Mouse (Mus musculus): ENCODE results near the gene Defb25.
"Not testable (repeated sequence)": the region's sequence is repeated elsewhere in the genome, so short reads cannot be mapped to it uniquely, and the experiment has no call there.

Gene Defb25

DNA sequence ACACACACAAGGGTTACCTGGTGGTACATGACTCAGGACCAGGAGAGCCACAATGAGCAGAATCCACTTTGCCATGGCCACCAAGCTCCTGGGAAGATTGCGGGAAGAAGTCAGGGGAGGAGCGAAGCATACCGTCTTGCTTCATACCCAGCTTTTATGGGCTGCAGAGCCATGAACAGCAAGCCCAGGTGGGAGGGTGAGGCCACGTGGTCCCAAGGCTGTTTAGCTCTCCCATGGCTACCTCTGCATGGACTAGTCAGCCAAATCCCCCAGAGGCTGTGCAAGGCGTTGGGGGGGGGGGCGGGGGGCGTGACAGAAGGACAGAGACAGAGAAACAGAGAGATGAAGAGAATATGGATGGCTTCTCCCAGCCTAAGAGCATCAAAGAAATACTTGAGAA is at the start of gene Defb25:
Gene Defb25, minus strand, starts transcription at position 101 of the 400 bp plus-strand sequence.
- no peak for DNase-seq (ENCODE audit: low spot score)

DNA sequence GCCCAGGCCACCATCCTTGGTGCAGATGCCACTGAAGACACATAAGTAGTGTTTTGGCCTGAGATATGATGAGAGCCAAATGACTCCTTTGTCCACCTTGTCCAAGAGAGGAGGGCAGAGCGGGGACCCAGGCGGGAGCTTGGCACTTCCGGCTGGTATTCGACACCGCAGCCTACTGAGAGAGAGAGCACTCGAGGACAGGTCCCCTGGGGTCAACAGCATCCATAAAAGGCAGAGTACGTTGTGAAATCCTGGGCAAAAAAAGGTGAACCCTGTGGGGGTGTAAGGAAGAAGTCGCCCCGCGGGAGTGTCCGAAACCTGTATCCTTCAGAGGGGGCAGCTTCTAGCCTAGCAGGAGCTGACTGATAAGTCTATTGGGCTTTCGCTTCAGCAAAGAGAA is 49.3 kb upstream of the Defb25 start:
- no peak for DNase-seq (ENCODE audit: low spot score)

DNA sequence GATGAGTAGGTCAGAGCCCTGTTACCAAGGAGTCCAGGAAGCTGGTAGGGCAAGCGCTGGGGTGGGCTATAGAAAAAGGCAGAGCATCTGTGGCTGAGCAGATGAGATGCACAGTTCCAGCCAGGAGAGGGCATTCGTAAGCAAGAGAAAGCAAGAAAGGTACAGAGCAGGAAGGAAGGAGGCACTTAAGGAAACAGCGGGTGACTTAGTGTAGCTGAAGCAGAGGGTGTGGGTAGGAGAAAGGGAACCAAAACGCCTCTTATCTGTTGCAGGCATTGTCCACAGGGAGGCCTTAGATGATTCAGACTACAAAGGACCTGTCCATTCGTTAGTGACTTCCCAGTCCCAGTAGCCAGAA is 48.8 kb upstream of the Defb25 start:
- DNase-seq (ENCODE audit: low spot score): peak; percentile 71

DNA sequence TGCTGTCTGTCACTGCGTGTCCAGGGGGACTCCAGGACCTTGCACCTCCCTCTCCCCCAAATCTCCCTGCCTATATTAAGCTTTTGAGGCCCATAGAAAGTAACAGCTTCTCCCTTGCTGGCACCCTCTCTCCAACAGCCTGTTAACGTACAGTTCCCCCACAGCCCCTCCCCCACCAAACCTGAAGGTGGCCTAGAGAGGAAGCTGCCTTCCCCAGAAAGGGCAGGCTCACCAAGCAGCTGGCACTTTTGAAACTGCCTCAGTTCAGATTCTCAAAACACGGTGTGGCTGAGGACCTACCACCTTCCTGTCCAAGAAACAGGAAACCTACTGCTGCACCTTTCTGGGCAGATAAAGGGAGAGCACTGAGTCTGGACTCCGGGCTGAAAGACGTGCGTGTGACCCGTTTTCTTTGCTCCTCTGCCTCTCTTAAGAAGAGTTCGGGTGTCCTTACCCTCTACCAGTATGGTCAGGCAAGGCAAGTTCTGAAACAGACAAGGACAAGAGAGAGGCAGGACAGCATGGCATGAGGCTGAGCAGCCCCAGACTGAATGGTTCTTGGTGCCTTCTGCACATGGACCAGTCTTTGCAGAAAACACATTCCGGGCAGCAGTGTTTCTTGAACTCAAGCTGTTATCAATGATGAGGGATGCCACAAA is 48.3 kb upstream of the Defb25 start:
- DNase-seq (ENCODE audit: low spot score): peak; percentile 60

DNA sequence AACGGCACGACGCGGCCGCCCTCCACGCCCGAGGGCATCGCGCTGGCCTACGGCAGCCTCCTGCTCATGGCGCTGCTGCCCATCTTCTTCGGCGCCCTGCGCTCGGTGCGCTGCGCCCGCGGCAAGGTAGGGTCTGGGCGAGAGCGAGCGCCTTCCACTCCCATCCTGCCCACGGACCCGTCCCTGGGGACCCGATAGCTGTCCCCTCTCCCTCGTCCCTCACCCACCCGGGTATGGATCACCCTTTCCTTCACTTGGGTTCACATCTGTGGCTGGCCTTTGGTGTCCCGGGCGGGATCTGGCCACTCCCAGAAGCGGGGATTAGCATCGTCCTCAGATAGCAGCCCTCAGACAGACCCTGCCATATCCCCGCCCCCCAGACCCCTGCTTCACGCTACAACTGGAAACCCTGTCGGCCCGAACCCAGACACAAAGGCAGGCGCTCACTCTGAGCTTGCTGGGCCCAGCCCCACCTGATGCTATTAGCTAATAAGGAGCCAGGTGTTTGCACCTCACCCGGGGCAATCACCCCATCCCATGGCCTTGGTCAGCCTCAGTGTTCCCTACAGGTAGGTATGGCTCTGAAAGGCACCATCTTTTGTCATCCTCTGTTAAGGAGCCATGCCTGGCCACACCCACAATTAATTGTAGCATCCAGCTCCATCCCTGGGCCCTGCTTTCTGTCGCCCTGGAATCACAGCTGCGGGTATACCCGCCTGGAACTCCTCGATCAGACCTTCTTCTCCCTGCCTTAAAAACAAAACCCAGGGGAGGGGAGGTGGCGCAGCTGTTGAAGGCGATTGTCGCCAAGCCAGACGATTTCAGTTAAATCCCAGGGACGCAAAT is 47.0 kb upstream of the Defb25 start:
- DNase-seq (ENCODE audit: low spot score): no peak

DNA sequence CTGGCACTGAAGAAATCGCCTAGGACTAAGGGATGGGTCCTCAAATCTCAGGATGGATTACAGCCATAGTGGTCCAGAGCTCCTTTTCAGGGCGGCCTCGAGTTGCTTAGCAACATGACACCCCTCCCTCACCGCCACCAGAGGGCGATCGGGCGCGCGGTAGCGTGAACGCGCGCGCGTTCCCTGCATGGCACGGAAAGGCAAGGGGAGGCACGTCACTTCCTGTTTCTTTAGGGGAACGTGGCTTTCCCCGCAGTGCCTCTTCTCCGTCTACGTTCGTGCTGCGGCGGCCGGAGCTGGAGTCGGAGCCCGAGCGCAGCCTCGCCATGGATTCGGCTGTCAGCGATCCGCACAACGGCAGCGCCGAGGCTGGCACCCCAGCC is 46.4 kb upstream of the Defb25 start, which contains the start of gene H13:
Gene H13, plus strand, starts transcription at position 206 of the 383 bp plus-strand sequence.
- peak; percentile 95 for DNase-seq (ENCODE audit: low spot score)

DNA sequence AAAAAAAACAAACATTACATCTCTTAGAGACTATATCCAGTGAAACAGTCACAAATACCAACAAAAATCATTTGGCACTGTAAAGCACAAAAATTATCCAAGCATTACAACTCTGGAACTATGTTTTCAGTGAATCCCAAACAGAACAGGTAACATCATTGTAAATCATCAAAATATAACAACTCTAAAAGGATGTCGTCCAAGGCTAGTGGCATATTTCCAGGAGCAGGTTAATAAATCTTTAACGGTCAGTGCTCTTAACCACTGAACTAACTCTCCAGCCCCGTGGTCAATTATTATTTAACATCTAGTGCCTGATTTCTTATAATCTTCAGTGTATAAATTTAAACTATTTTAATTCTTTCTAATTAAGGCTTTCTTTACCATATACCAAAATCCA is 43.3 kb upstream of the Defb25 start:
- DNase-seq (ENCODE audit: low spot score): not testable (repeated sequence)

DNA sequence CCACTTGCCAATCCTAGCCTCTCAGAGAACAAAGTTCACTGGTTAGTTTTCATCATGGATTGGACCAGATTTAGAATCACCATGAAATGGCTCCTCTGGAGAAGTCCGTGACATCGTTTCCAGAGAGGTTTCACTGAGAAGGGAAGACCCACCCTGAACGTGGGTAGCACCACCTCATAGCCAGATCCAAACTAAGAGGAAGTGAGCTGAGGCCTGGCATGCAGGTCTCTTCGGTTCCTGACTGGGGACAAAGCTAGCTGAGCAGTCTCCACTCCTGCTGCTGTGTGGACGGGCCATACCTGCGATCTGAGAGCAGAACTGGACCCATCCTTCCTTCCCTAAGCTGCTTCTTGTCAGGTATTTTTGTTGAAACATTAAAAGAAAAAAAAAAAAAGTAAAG is 38.3 kb upstream of the Defb25 start:
- no peak for DNase-seq (ENCODE audit: low spot score)

DNA sequence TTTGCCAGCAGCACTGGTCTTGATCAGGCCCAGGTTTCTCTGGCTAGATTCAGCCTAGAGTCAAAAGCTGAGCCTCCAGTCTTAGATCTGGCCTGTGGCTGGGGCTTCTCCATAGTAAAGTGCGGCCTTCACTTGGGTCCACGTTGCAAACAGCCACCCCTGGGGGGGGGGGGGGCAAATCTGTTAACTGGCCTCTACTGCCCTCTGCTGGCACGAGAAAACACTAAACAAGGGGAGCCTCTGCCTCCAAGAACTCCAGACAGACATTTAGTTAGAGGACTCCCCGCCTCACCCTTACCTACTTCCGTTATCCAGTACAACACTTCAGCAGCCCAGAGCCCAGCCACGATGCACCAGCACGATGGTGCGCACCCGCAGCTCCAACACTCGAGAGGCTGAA is 34.5 kb upstream of the Defb25 start:
- DNase-seq (ENCODE audit: low spot score): no peak

DNA sequence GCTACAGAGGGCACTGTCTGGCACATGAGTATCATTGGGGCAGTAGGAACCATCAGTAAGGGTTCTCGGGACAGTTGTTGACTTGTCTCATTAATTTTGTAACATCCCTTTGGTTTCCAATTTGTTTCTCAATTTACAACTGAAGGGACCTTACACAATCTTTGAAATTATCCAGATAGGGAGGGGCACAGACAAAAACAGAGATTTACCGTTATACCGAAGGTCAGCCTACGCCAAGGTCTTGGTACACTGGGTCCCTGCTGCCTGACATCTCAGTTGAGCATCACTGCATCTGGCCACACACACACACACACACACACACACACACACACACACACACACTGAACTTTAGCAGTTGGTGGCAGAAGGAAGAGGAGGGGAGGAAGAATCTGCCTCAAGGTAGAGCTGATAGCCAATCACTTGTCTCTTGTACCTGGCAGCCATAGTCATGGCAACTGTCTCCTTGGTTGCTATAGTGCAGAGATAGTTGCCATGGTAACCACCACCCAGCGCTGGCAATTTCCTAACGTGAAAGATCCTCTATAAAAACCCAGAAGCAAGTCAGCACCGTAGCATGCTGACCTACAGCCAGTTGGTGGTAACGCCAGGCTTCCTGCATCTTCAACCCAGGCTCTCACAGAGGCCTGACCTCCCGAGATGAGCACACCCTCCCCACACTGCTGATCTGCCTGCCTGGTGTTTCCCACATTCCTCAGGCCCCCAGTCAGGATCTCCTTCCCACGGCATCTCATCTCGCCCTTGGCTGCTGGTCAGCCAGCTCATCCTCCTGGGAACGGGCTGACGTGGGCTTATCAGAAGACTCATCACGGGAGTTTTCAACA is 31.2 kb upstream of the Defb25 start:
- no peak for DNase-seq (ENCODE audit: low spot score)

DNA sequence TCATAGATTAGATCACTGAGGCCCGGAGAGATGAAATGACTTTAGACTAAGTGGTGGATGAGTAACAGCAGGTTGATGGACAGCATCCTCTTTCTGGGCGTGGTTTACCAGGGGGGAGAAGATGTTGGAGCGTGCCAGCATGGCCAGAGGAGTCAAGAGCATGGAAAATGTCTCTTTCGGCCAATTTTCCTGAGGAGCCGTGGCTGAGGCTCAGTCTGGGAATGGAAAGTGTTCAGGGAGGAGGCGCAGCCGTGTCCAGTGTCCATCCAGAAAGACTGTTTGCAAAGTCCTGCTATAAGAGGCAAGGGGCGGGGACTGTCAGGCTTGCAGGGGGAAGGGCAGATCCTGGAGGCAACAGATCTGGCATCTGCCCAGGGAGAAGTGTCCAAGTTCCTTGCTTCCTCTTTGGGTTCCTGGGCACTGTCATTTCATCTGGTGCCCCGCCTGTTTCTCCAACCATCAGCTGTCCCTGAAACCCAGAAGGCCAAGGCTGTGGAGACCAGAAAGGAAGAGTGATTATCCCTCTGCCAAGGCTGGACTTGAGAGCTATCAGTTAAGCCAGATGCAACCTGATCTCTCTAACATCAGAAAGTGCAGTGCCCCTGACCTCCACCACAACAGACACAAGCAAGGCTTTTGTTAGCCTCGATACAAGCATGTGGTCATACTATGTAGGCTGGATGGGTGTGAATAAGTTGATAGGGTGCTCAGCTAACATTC is 30.2 kb upstream of the Defb25 start:
- DNase-seq (ENCODE audit: low spot score): no peak

DNA sequence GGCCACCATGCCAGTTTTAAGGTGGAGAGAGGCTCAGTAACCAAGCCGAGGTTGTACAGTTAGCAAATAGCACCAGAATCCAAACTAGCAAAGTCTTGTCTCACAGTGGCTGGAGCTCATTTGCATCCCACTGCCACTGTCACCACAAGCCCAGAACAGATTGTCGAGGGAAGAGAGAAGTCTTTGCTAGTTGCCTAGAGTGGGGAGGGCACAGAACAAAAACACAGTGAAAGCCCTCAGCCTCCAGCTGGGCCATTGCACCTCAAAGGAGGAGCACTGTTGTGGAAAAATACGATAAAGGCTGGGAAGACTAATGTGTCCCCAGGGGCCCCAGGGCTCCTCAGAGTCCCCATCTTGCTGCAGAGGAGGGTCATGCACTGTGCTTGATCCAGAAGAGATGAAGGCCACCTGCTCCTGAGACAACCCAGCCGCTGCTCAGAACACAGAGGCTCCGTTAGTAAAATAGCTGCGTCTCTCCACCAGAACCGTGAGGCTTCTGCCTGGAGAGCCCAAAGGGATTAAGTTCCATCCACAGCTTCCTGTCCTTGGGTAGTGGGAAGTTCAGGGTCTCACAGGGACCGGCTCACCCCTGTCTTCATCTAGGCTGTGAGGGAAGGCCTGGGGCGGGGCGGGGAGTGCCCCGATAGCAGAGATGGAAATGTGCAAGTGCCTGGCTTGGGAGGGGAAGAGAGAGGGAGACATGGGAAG is 16.7 kb upstream of the Defb25 start:
- no peak for DNase-seq (ENCODE audit: low spot score)

DNA sequence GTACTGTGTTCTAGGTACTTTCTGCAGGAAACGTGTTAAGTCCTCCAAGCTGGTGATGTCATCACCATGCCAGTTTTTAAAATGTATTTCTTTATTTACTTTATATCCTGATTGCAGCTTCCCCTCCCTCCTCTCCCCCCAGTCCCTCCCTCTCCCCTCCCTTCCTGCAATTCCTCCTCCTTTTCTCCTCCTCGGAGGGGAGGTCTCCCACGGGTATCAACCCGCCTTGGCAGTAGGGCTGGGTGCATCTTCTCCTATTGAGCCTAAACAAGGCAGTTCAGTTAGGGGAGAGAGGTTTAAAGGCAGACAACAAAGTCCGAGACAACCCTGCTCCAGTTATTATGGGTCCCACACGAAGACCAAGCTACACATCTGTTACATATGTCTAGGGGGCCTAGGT is 16.0 kb upstream of the Defb25 start:
- no peak for DNase-seq (ENCODE audit: low spot score)

DNA sequence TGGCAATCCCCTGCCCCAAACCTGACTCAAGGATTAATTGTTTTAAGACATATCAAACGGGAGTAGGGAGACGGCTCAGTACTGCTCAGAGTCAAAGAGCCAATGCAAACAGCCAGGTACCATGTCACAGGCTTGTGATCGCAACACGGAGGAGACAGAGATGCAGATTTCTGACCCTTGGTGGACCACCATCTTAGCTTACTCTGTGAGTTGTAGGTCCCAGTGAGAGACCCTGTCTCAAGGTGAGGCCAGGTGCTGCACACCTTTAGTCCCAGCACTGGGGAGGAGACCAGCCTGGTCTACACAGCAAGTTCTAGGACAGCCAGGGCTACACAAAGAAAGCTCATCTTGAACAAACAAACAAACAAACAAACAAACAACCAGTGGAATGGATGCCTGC is 14.5 kb upstream of the Defb25 start:
- no peak for DNase-seq (ENCODE audit: low spot score)

DNA sequence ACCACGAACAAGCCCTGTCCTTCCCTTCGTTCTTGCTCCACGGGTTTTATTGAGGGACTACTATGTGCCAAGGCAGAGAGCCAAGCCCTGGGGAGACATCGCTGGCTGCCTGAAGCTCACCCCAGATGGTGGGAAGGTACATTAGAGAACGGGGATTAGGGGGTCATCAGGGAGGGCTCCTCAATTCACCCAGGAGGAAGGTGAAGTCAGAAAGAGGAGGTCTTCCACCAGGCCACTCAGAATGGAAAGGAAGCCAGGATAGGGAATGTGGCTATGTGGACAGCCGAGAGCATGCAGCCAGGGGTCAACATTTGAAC is 14.1 kb upstream of the Defb25 start:
- DNase-seq (ENCODE audit: low spot score): no peak

DNA sequence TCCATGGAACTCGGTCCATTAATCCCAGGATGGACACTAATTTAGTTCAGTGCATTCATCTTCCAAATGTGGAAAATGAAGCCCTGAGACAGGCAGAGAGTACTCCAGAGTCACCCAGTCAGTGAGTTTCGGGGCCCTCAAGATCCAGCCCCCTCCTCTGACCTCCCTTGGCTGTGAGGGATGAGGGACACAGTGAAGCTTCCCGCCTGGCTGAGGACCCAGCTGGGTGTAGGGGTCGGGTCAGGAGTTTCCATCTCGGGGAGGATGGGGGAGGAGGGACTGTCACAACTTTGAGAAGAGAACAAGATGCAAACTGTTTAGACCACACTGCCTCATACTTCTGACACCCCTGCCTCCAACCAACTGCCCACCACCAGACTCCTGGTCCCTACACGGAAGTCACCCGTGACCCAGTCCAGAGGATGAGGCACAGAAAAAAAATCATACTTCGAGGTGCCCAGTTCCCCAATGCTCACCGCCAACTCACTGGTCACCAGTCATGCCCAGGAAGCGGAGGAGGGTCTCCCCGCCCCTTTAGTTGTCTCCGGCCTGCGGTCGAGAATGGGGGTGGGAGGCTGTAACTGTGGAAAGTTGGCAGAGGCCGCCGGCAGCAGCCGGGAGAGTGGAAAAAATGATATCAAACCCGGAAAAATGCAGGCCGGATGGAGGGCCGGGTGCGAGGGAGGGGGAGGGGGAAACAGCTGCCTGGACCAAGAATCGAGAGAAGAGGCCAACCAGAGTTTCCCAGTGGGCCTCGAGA is 13.6 kb upstream of the Defb25 start:
- DNase-seq (ENCODE audit: low spot score): no peak

DNA sequence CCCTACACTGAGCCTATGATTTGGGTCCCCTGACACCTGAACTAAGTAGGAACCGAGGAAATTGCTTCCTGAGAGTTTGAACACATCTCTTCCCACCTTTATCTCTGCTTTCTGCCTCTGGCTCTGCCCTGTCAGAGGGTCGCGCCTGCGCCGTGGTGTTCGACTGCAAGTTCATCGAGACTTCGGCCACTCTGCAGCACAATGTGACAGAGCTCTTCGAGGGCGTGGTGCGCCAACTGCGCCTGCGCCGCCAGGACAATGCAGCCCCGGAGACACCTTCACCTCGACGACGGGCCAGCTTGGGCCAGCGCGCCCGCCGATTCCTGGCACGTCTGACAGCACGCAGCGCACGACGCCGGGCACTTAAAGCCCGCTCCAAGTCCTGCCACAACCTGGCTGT is 11.5 kb upstream of the Defb25 start:
- no peak for DNase-seq (ENCODE audit: low spot score)

DNA sequence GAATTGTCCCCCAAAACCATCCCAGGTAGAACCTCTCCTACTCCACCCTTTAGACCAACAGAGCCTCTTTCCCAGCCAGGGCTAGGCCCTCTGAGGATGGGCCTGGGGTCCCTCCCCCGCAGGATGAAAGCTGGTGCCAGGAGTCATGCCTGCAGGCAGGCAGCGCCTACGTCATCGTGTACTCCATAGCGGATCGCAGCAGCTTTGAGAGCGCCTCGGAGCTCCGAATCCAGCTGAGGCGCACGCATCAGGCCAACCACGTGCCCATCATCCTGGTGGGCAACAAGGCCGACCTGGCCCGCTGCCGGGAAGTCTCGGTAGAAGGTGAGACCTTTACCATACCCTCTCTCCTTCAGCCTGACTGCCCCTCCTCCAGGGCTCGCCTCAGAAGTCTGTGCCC is 10.5 kb upstream of the Defb25 start:
- no peak for DNase-seq (ENCODE audit: low spot score)

DNA sequence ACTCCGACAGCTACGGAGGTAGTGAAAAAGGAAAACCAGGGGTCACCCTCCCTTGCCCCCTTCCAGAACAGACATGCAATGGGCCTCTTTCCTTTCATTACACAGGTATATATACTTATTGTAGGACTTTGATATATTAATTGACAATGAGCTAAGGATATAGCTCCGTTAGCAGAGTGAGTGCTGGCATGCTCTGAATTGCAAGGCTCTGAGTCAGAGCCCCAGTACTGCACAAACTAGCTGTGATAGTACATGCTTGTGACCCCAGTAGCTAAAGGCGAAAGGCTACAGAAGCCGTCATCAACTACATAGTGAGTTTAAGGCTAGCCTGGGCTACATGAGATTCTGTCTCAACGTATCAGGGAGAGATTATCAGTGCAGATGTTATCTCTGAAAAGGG is 7.1 kb upstream of the Defb25 start:
- no peak for DNase-seq (ENCODE audit: low spot score)

DNA sequence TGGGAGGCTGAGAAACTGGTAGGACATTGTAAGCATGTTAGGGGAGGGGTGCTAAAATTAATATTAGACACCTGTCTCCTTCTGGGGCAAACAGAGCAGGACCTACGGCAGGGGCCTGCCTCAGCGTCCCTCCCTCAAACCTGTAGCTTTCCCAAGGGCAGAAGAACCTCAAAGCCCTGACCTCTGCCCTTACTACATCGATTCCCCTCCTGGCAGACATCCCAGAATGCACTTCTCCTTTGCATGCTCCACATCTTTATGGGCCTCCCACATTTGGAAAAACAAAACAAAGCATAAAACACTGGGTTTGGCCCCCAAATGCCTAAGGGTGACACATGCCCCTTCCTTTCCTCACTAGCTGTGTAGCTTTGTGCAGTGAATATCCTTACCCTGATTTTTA is 6.4 kb upstream of the Defb25 start:
- no peak for DNase-seq (ENCODE audit: low spot score)

DNA sequence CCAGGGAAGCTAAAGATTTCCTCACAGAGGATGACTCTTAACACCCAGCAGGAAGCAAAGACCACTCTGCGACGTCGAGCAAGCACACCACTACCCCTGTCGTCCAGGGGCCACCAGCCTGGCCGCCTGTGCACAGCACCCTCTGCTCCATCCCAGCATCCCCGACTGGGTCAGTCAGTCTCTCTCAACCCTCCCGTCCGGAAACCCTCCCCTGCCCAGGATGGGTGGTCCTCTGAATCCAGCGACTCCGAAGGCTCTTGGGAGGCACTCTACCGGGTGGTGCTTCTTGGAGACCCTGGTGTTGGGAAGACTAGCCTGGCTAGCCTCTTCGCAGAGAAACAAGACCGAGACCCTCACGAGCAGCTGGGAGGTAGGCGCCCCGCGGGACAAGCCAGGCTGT is 5.2 kb upstream of the Defb25 start:
- DNase-seq (ENCODE audit: low spot score): no peak
